Mouse (Mus musculus) C2C12 (cell line): ENCODE measurements around the gene Pfkp. TPM values are rescaled to one million over a fixed set of nuclear protein-coding genes. Genes with fewer than 3 reads are reported as not detected.
A peak's percentile ranks its signal among the peaks of the same experiment; 100 is the strongest.

Experiments
- H3K27me3 ChIP-seq: one replicate; pipeline ENCODE4 v1.6.1; 2011; ENCODE audit not compliant: control insufficient read depth, insufficient read depth, insufficient read length
- H3K36me3 ChIP-seq: one replicate; pipeline ENCODE4 v1.6.1; 2011; ENCODE audit not compliant: control insufficient read depth, insufficient read depth
- H3K4me3 ChIP-seq: one replicate; pipeline ENCODE4 v1.5.1; 2011; ENCODE audit warnings: mild to moderate bottlenecking, control low read depth; ENCODE audit not compliant: poor library complexity, insufficient read depth, severe bottlenecking
- H3K79me2 ChIP-seq: one replicate; pipeline ENCODE4 v1.6.1; 2011; ENCODE audit not compliant: control insufficient read depth, insufficient read depth
- H3K79me3 ChIP-seq: one replicate; pipeline ENCODE4 v1.6.1; 2011; ENCODE audit warnings: low read depth, control low read depth
- H3ac ChIP-seq: one replicate; pipeline ENCODE3; 2011; ENCODE audit warnings: low read depth; ENCODE audit not compliant: control insufficient read depth, insufficient read length
- CEBPB ChIP-seq: IDR thresholded peaks from one replicate; pipeline ENCODE4 v1.6.1; 2011; ENCODE audit warnings: low read depth, mild to moderate bottlenecking, control low read depth, moderate library complexity
- CTCF ChIP-seq: IDR thresholded peaks from one replicate; pipeline ENCODE4 v1.5.1; 2011; ENCODE audit not compliant: control insufficient read depth, insufficient read depth, insufficient read length
- FOSL1 ChIP-seq: IDR thresholded peaks from one replicate; pipeline ENCODE4 v1.8.0; 2011; ENCODE audit warnings: mild to moderate bottlenecking, low read length; ENCODE audit not compliant: poor library complexity, insufficient read depth, severe bottlenecking
- MAX ChIP-seq: IDR thresholded peaks from one replicate; pipeline ENCODE4 v1.6.1; 2011; ENCODE audit warnings: mild to moderate bottlenecking, control low read depth
- MYOD1 ChIP-seq: IDR thresholded peaks from one replicate; pipeline ENCODE4 v1.6.1; 2011; ENCODE audit warnings: low read depth; ENCODE audit not compliant: control insufficient read depth, insufficient read length
- MYOG ChIP-seq: IDR thresholded peaks from one replicate; pipeline ENCODE4 v1.6.1; 2011; ENCODE audit not compliant: control insufficient read depth, insufficient read length; ENCODE audit errors: extremely low read depth
- USF1 ChIP-seq: IDR thresholded peaks from one replicate; pipeline ENCODE4 v1.6.1; 2011; ENCODE audit warnings: low read depth, mild to moderate bottlenecking, control low read depth, moderate library complexity
- polyA plus RNA-seq: library from polyadenylated mRNA; unstranded; fragments of >200 nt; fragmentation: generic; extraction: Trizol; gene quantifications from one replicate; pipeline ENCODE4 v1.2.1, GENCODE M21; 2012; ENCODE audit warnings: missing spikeins

Gene Pfkp
- polyA plus RNA-seq, 1 experiment = 38.7 TPM

GRCm38 (mm10) chr13:6627352-6627751, 21.2 kb downstream of the Pfkp start:
- H3K36me3 ChIP-seq = no peaks in the 10 kb centered on the region
- no peaks in the 10 kb centered on the region for H3K79me3 ChIP-seq
- H3ac ChIP-seq = no peak overlapping the region
- H3K27me3 ChIP-seq = no peaks in the 10 kb centered on the region
- no peak overlapping the region for H3K4me3 ChIP-seq
- TF ChIP-seq MYOD1 (no peak), CEBPB (no peak), MYOG (no peak), USF1 (no peak), MAX (no peak), FOSL1 (no peak), CTCF (no peak)
- H3K79me2 ChIP-seq = no peaks in the 10 kb centered on the region

- Histone ChIP-seq H3K79me2 (no peaks in the 10 kb centered on the region), H3K27me3 (no peaks in the 10 kb centered on the region), H3ac (no peak overlapping the region), H3K79me3 (no peaks in the 10 kb centered on the region), H3K36me3 (no peaks in the 10 kb centered on the region), H3K4me3 (no peak overlapping the region)
- TF ChIP-seq USF1 (no peak), MAX (no peak), CTCF (no peak), MYOD1 (no peak), MYOG (no peak), CEBPB (no peak), FOSL1 (no peak)
These were observed 22.0 kb downstream of the Pfkp start for GRCm38 (mm10) chr13:6626508-6627114.

- Histone ChIP-seq H3ac (no peak overlapping the region), H3K79me3 (no peaks in the 10 kb centered on the region), H3K4me3 (no peak overlapping the region), H3K36me3 (no peaks in the 10 kb centered on the region), H3K27me3 (no peaks in the 10 kb centered on the region), H3K79me2 (no peaks in the 10 kb centered on the region)
- TF ChIP-seq MAX (no peak), MYOG (no peak), FOSL1 (no peak), CTCF (no peak), CEBPB (no peak), USF1 (no peak), MYOD1 (no peak)
These were observed 22.6 kb downstream of the Pfkp start for GRCm38 (mm10) chr13:6625942-6626341.

- Histone ChIP-seq H3K36me3 (no peaks in the 10 kb centered on the region), H3ac (no peak overlapping the region), H3K4me3 (no peak overlapping the region), H3K79me3 (no peaks in the 10 kb centered on the region), H3K27me3 (no peaks in the 10 kb centered on the region), H3K79me2 (no peaks in the 10 kb centered on the region)
- TF ChIP-seq USF1 = peak; percentile 71
- TF ChIP-seq MAX = no peak
These were observed 24.0 kb downstream of the Pfkp start for GRCm38 (mm10) chr13:6624604-6625003.

GRCm38 (mm10) chr13:6624121-6624520, 24.5 kb downstream of the Pfkp start:
- TF ChIP-seq CEBPB (peak; percentile 61), USF1 (no peak), MYOG (no peak), CTCF (no peak), MAX (no peak), FOSL1 (peak; percentile 39), MYOD1 (peak; percentile 5)

GRCm38 (mm10) chr13:6621831-6622230, 26.7 kb downstream of the Pfkp start:
- Histone ChIP-seq H3K79me3 (no peaks in the 10 kb centered on the region), H3K4me3 (no peak overlapping the region)

More at GRCm38 (mm10) chr13:6624121-6624520, 24.5 kb downstream of the Pfkp start:
- Histone ChIP-seq H3K79me2 (no peaks in the 10 kb centered on the region), H3K36me3 (no peaks in the 10 kb centered on the region), H3K27me3 (no peaks in the 10 kb centered on the region), H3K79me3 (no peaks in the 10 kb centered on the region), H3K4me3 (no peak overlapping the region), H3ac (no peak overlapping the region)

More at GRCm38 (mm10) chr13:6621831-6622230, 26.7 kb downstream of the Pfkp start:
- Histone ChIP-seq H3K27me3 (no peaks in the 10 kb centered on the region), H3K36me3 (no peaks in the 10 kb centered on the region), H3K79me2 (no peaks in the 10 kb centered on the region), H3ac (no peak overlapping the region)
- TF ChIP-seq FOSL1 = no peak
